Mouse (Mus musculus) lung, adult 2 months (tissue): ENCODE data around the gene Sugt1. TPM values are rescaled to one million over a fixed set of nuclear protein-coding genes. Genes with fewer than 3 reads are reported as not detected.

Experiments
- DNase-seq: peaks from one replicate; pipeline ENCODE4 v3.0.0; 2022
- H3K4me1 ChIP-seq: fragments of 200-500 bp; 2 replicates; pipeline ENCODE4 v1.6.1; 2011; ENCODE audit warnings: low read length; ENCODE audit not compliant: control insufficient read depth, insufficient read depth
- H3K4me3 ChIP-seq: fragments of 200-500 bp; replicated peaks from 2 replicates; pipeline ENCODE3; 2011; ENCODE audit warnings: low read depth, mild to moderate bottlenecking, control low read depth, low read length; ENCODE audit errors: extremely low read depth
- CTCF ChIP-seq: fragments of 200-500 bp; IDR thresholded peaks from 2 replicates; pipeline ENCODE4 v1.5.1; 2011; ENCODE audit warnings: mild to moderate bottlenecking, low read length, control low read depth; ENCODE audit not compliant: insufficient read depth
- POLR2A ChIP-seq: fragments of 200-500 bp; IDR thresholded peaks from 2 replicates; pipeline ENCODE4 v1.6.1; 2011; ENCODE audit warnings: low read depth, mild to moderate bottlenecking, control low read depth, low read length, borderline replicate concordance; ENCODE audit errors: extremely low read depth
- WGBS: fragments of 180-500 bp; shearing (Covaris S2); methylation state at CpG from one replicate; pipeline ENCODE4 v1.1.7; 2018; 5-methylcytosine and 5-hydroxymethylcytosine counted together
- polyA plus RNA-seq: library from polyadenylated mRNA; depleted of rRNA; stranded (reverse); fragments of >200 nt; gene quantifications from 2 replicates; pipeline ENCODE4 v1.2.3, GENCODE M21; 2012; rRNA removed

Sugt1 gene
- polyA plus RNA-seq, 1 experiment, result 7.7 TPM

GRCm38 (mm10) chr14:79671008-79671407 is 83.5 kb downstream of the Sugt1 start:
- no peak for TF ChIP-seq POLR2A
- TF ChIP-seq CTCF, result no peak
- 79% methylated on average over 3 of the region's 3 CpGs for WGBS
- Histone ChIP-seq H3K4me3 (no peak overlapping the region), H3K4me1 (no peaks in the 10 kb centered on the region)
- DNase-seq, result no peak

- Histone ChIP-seq H3K4me1 (no peaks in the 10 kb centered on the region), H3K4me3 (no peak overlapping the region)
- WGBS, result 89% methylated on average over 5 of the region's 5 CpGs
- no peak for TF ChIP-seq CTCF
- TF ChIP-seq POLR2A, result no peak
- DNase-seq, result no peak
Observed at GRCm38 (mm10) chr14:79672567-79672966, 85.1 kb downstream of the Sugt1 start.

GRCm38 (mm10) chr14:79673083-79674013 is 85.9 kb downstream of the Sugt1 start:
- 70% methylated on average over 17 of the region's 17 CpGs for WGBS
- Histone ChIP-seq H3K4me3 (no peak overlapping the region), H3K4me1 (no peaks in the 10 kb centered on the region)
- DNase-seq, result no peak
- TF ChIP-seq POLR2A (no peak), CTCF (no peak)

- no peak for TF ChIP-seq POLR2A
- no peak for TF ChIP-seq CTCF
- Histone ChIP-seq H3K4me3 (peak overlapping the region; percentile 38), H3K4me1 (no peaks in the 10 kb centered on the region)
- WGBS, result 48% methylated on average over 15 of the region's 15 CpGs
- DNase-seq, result no peak
Observed at GRCm38 (mm10) chr14:79677108-79677753, 89.7 kb downstream of the Sugt1 start.

- WGBS, result 63% methylated on average over 14 of the region's 14 CpGs
- H3K4me1 ChIP-seq, result no peaks in the 10 kb centered on the region
- no peak for TF ChIP-seq CTCF
- DNase-seq, result no peak
- H3K4me3 ChIP-seq, result no peak overlapping the region
Observed at GRCm38 (mm10) chr14:79677891-79678687, 90.6 kb downstream of the Sugt1 start.

- 65% methylated on average over 5 of the region's 5 CpGs for WGBS
- Histone ChIP-seq H3K4me1 (no peaks in the 10 kb centered on the region), H3K4me3 (no peak overlapping the region)
- TF ChIP-seq POLR2A, result no peak
- no peak for TF ChIP-seq CTCF
- DNase-seq, result no peak
Observed at GRCm38 (mm10) chr14:79680652-79681051, 93.2 kb downstream of the Sugt1 start.

Other genes with a start within 250 kb of the Sugt1 start
- 2.0 and 2.1 TPM in 2 replicates for gene Naa16, start 196.9 kb upstream of the Sugt1 start, polyA plus RNA-seq
- gene Mtrf1, start 189.9 kb upstream of the Sugt1 start, polyA plus RNA-seq, result 0.88 and 2.0 TPM in 2 replicates
- gene Kbtbd7, start 161.2 kb upstream of the Sugt1 start, polyA plus RNA-seq, result 6.8 and 6.9 TPM in 2 replicates
- gene Kbtbd6, start 135.9 kb upstream of the Sugt1 start, polyA plus RNA-seq, result 0.06 and 0.17 TPM in 2 replicates
- 16.9 and 20.9 TPM in 2 replicates for gene Elf1, start 106.5 kb upstream of the Sugt1 start, polyA plus RNA-seq
- 6.5 and 6.6 TPM in 2 replicates for gene Wbp4, start 106.2 kb upstream of the Sugt1 start, polyA plus RNA-seq
- gene Cnmd, start 74.5 kb downstream of the Sugt1 start, polyA plus RNA-seq, result 0.08 and 0.30 TPM in 2 replicates
- 0.08 TPM in 1 of 2 replicates, not detected in the other for gene Pcdh8, start 183.6 kb downstream of the Sugt1 start, polyA plus RNA-seq